Mouse (Mus musculus) heart, adult 9 months (tissue): ENCODE results near the gene Gramd1b.

Experiments
- DNase-seq, 2 experiments: peaks; one replicate each; pipeline ENCODE4 v3.0.0; 2022; ENCODE audit warnings: low spot score in 2 of 2

Gene Gramd1b

GRCm38 (mm10) chr9:40333649-40334396 lies 197.4 kb downstream of the Gramd1b start:
- peak in 1 of 2 experiments; percentile 53 for DNase-seq

- no peak for DNase-seq
These were observed 198.2 kb downstream of the Gramd1b start for GRCm38 (mm10) chr9:40332731-40333648.

- no peak for DNase-seq
These were observed 198.9 kb downstream of the Gramd1b start for GRCm38 (mm10) chr9:40332326-40332725.

- DNase-seq = no peak
These were observed 199.5 kb downstream of the Gramd1b start for GRCm38 (mm10) chr9:40331411-40332286.

GRCm38 (mm10) chr9:40330609-40331382 lies 200.4 kb downstream of the Gramd1b start:
- DNase-seq = peak; percentile 82 to 89

GRCm38 (mm10) chr9:40326260-40326915 lies 204.8 kb downstream of the Gramd1b start:
- DNase-seq = no peak

GRCm38 (mm10) chr9:40324826-40325225 lies 206.4 kb downstream of the Gramd1b start:
- DNase-seq = no peak

GRCm38 (mm10) chr9:40324232-40324792 lies 206.9 kb downstream of the Gramd1b start:
- no peak for DNase-seq

- DNase-seq = no peak
These were observed 207.4 kb downstream of the Gramd1b start for GRCm38 (mm10) chr9:40323773-40324172.

- DNase-seq = no peak
These were observed 208.0 kb downstream of the Gramd1b start for GRCm38 (mm10) chr9:40323171-40323570.

- no peak for DNase-seq
These were observed 208.8 kb downstream of the Gramd1b start for GRCm38 (mm10) chr9:40322372-40322771.

GRCm38 (mm10) chr9:40321668-40322003 lies 209.5 kb downstream of the Gramd1b start:
- DNase-seq = no peak

GRCm38 (mm10) chr9:40320879-40321667 lies 210.1 kb downstream of the Gramd1b start:
- DNase-seq = peak; percentile 95 to 96

- no peak for DNase-seq
These were observed 210.8 kb downstream of the Gramd1b start for GRCm38 (mm10) chr9:40320405-40320804.

- DNase-seq = no peak
These were observed 212.4 kb downstream of the Gramd1b start for GRCm38 (mm10) chr9:40318771-40319170.

- no peak for DNase-seq
These were observed 213.4 kb downstream of the Gramd1b start for GRCm38 (mm10) chr9:40317735-40318134.

GRCm38 (mm10) chr9:40316865-40317660 lies 214.1 kb downstream of the Gramd1b start:
- DNase-seq = peak; percentile 64 to 69

GRCm38 (mm10) chr9:40311813-40312212 lies 219.4 kb downstream of the Gramd1b start:
- DNase-seq = no peak
